ENCODE assay signal across 9 mouse cellular contexts in genomic region chr4:129514300-129514898, GRCm38 (mm10). TPM values are rescaled to one million over a fixed set of nuclear protein-coding genes. Genes with fewer than 3 reads are reported as not detected.
DNase-seq lines count a peak whose midpoint lies in the region; ATAC-seq lines count a peak whose summit lies in the region.
"Had no signal": no experiment of that assay in that cellular context is flagged by ENCODE, and none has a peak within 500 bp of the region (broad histone marks: within the 10 kb centered on the region; RNA-seq: fewer than 3 reads in every experiment).

No protein-coding gene starts in this region.

- under 1% methylated on average over 35 of the region's 35 CpGs for WGBS in kidney, embryonic 15.5 days

- DNase-seq in right cerebral cortex, adult 2 months (ENCODE audit: low spot score in 2 of 2), result peak; percentile 33 to 51
- no peak for DNase-seq in right cerebral cortex, adult 18-20 months
- peak; percentile 48 for DNase-seq in c-Kit-positive CD71-positive TER-119-positive erythroid progenitor cells, embryonic 14.5 days (ENCODE audit: low spot score)
- DNase-seq in heart, adult 8-10 months (ENCODE audit: low spot score), result peak; percentile 31
- DNase-seq in lung, postnatal 36 days, result peak; percentile 52
- peak; percentile 73 to 80 for DNase-seq in right cerebral cortex, postnatal 10 days (ENCODE audit: low spot score in 2 of 2)
- peak; percentile 59 for DNase-seq in yolk sac, embryonic 10.5 days (ENCODE audit: low spot score)

- H3K4me3 ChIP-seq in kidney, embryonic 15.5 days (replicated peaks), result peak overlapping the region; percentile 100

- peak overlapping the region; percentile 100 for H3K9ac ChIP-seq in kidney, embryonic 15.5 days

- no peaks in the 10 kb centered on the region for H3K9me3 ChIP-seq in kidney, embryonic 15.5 days (replicated peaks)

- peak overlapping the region; percentile 96 for H3K27ac ChIP-seq in kidney, embryonic 15.5 days

- peak; percentile 60 for ATAC-seq in kidney, embryonic 15.5 days (replicated peaks; ENCODE audit: low FRiP score)

- H3K4me1 ChIP-seq in kidney, embryonic 15.5 days, result peaks cover 52% of the 10 kb centered on the region

- no peaks in the 10 kb centered on the region for H3K27me3 ChIP-seq in kidney, embryonic 15.5 days

- peak overlapping the region; percentile 84 for H3K4me2 ChIP-seq in kidney, embryonic 15.5 days

- H3K36me3 ChIP-seq in kidney, embryonic 15.5 days, result peaks cover 43% of the 10 kb centered on the region

RNA-seq across cellular contexts. Expression of gene Marcksl1, which starts 1.0 kb away (rescaled TPM):
- 1 to 10 TPM; 2.3 to 3.3 (median 3.2) TPM for total RNA-seq in heart, adult 8-10 months (2022)
- polyA plus RNA-seq in kidney, embryonic 15.5 days (2015; fragmentation: Nextera tagmentation; extraction: Ambion mirVana), result 881 and 886 TPM in 2 replicates

RNA-seq across cellular contexts. Expression of gene Fam229a, which starts 23.4 kb away (rescaled TPM):
- not detected for total RNA-seq in heart, adult 8-10 months (2022)
- not detected in 2 replicates for polyA plus RNA-seq in kidney, embryonic 15.5 days (2015; fragmentation: Nextera tagmentation; extraction: Ambion mirVana)
- total RNA-seq: layer of hippocampus, adult 18-20 months had no signal

RNA-seq across cellular contexts. Expression of gene Tssk3, which starts 23.6 kb away (rescaled TPM):
- not detected for total RNA-seq in heart, adult 8-10 months (2022)
- polyA plus RNA-seq in kidney, embryonic 15.5 days (2015; fragmentation: Nextera tagmentation; extraction: Ambion mirVana), result not detected in 2 replicates
- total RNA-seq: layer of hippocampus, adult 18-20 months had no signal

RNA-seq across cellular contexts. Expression of gene Hdac1, which starts 28.1 kb away (rescaled TPM):
- total RNA-seq in heart, adult 8-10 months (2022), result 10 to 100 TPM; 11.4 to 15.0 (median 12.8) TPM
- polyA plus RNA-seq in kidney, embryonic 15.5 days (2015; fragmentation: Nextera tagmentation; extraction: Ambion mirVana), result 264 and 274 TPM in 2 replicates

RNA-seq across cellular contexts. Expression of gene Bsdc1, which starts 53.0 kb away (rescaled TPM):
- 10 to 100 TPM; 50.3 to 54.6 (median 53.3) TPM for total RNA-seq in heart, adult 8-10 months (2022)
- polyA plus RNA-seq in kidney, embryonic 15.5 days (2015; fragmentation: Nextera tagmentation; extraction: Ambion mirVana), result 26.4 and 28.8 TPM in 2 replicates
